Mouse (Mus musculus): ENCODE results near the gene Ccna1. TPM values are rescaled to one million over a fixed set of nuclear protein-coding genes. Genes with fewer than 3 reads are reported as not detected.

Gene Ccna1
- polyA plus RNA-seq, 1 experiment from 2014 or later: 2.0 TPM

DNA sequence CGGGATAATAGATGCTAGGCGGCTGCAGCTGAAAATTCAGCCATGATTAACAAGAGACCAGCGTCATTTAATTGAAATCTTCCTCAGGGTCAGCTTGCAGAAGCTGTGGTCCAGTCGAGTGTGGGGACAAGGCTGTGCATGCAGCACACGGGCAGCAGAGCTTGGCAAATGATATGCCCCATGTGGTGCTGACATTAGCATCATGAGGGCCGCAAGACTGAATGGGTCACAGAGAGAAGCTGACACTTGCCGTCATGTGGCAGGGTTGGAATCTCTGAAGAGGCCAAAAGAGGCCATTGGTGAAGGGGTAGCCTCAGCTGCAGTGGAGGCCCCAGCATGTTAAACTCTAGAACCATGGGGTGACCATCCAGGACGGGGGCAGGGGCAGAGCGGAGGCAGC lies 7.4 kb upstream of the Ccna1 start:
- Histone ChIP-seq H3K4me3 (no peak overlapping the region), H3K9me3 (no peaks in the 10 kb centered on the region), H3K27ac (no peak overlapping the region), H3K9ac (no peak overlapping the region), H3K36me3 (no peaks in the 10 kb centered on the region), H3K4me2 (replicated peaks) (no peak overlapping the region), H3K27me3 (replicated peaks) (no peaks in the 10 kb centered on the region), H3K4me1 (peaks cover 7% of the 10 kb centered on the region; the same call in 1 of the 2 replicates)
- ATAC-seq (ENCODE audit: low FRiP score, low read depth): no peak
- WGBS: 69% methylated on average over 9 of the region's 9 CpGs

DNA sequence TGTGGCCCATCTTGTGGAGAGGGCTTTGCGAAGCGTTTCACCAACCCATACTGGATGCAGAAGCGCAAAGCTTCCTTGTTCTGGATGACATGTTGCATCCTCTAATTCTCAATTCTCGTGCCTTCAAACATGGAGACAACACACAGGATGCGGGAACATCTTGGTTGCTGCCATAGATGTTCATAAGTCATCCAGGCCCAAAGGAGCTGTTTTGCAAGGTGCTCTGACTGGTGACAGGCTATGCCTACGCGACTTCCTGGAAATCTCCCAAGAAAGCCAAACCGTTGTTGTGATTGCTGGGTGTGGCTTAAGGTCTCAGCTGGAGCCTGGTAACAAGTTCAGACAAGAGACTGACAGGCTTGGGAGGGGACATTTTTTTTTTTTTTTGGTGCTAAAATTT lies 1.1 kb upstream of the Ccna1 start:
- peaks cover 22% of the 10 kb centered on the region for H3K27me3 ChIP-seq (replicated peaks)
- no peak overlapping the region for H3K9ac ChIP-seq
- no peak for ATAC-seq (ENCODE audit: low FRiP score, low read depth)
- no peaks in the 10 kb centered on the region for H3K9me3 ChIP-seq
- H3K27ac ChIP-seq: no peak overlapping the region
- 64% methylated on average over 8 of the region's 8 CpGs for WGBS
- no peak overlapping the region for H3K4me3 ChIP-seq
- peaks cover 11% of the 10 kb centered on the region for H3K4me1 ChIP-seq
- H3K36me3 ChIP-seq: no peaks in the 10 kb centered on the region
- no peak overlapping the region for H3K4me2 ChIP-seq (replicated peaks)

DNA sequence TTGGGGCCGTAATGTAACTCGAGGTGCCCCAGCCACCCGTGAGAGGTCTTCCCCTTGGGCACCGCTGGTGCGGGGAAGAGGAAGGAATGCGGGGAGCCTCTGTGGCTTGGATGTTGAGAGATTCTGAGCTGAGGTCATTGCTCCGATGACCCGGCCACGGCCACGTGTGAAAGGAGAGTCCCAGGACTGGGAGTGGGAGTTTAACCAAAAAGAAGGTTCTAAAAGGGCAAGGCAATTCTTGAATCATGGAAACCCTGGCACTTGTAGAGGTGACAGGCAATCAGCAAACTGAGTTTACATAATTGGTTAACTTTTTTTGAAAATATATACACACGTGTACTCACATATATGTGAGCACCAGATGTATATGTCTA lies 433 bp upstream of the Ccna1 start:
- peaks cover 11% of the 10 kb centered on the region for H3K4me1 ChIP-seq
- peak overlapping the region; percentile 59 for H3K4me3 ChIP-seq
- H3K9ac ChIP-seq: peak overlapping the region; percentile 64
- H3K36me3 ChIP-seq: no peaks in the 10 kb centered on the region
- ATAC-seq (ENCODE audit: low FRiP score, low read depth): no peak
- 7% methylated on average over 11 of the region's 11 CpGs for WGBS
- H3K27ac ChIP-seq: no peak overlapping the region
- peak overlapping the region; percentile 99 for H3K4me2 ChIP-seq (replicated peaks)
- H3K9me3 ChIP-seq: no peaks in the 10 kb centered on the region
- H3K27me3 ChIP-seq (replicated peaks): peaks cover 22% of the 10 kb centered on the region

DNA sequence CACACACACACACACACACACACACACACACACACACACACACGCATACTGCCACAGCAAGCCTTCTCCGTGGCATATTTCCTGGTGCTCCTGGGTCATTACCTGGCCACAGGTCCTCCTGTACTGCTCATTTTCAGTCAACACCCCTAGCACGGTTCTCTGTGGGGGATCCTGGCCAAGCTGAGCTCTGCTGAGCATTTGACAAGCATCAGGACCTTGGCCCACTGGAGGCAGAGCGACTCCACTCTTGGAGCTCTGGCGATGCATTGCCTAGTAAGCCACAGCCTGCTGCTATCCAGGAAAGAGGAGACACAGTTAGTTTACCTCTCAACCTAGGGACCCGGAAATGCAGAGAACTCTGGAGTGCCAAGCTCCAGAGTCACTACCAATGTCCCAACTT lies 1.1 kb downstream of the Ccna1 start:
- H3K9me3 ChIP-seq: no peaks in the 10 kb centered on the region
- H3K36me3 ChIP-seq: no peaks in the 10 kb centered on the region
- no peak overlapping the region for H3K9ac ChIP-seq
- ATAC-seq (ENCODE audit: low FRiP score, low read depth): peak; percentile 2; the same call in 1 of the 2 replicates
- 57% methylated on average over 6 of the region's 6 CpGs for WGBS
- no peak overlapping the region for H3K27ac ChIP-seq
- H3K27me3 ChIP-seq (replicated peaks): peaks cover 22% of the 10 kb centered on the region
- H3K4me1 ChIP-seq: peaks cover 11% of the 10 kb centered on the region
- H3K4me2 ChIP-seq (replicated peaks): peak overlapping the region; percentile 99
- no peak overlapping the region for H3K4me3 ChIP-seq

DNA sequence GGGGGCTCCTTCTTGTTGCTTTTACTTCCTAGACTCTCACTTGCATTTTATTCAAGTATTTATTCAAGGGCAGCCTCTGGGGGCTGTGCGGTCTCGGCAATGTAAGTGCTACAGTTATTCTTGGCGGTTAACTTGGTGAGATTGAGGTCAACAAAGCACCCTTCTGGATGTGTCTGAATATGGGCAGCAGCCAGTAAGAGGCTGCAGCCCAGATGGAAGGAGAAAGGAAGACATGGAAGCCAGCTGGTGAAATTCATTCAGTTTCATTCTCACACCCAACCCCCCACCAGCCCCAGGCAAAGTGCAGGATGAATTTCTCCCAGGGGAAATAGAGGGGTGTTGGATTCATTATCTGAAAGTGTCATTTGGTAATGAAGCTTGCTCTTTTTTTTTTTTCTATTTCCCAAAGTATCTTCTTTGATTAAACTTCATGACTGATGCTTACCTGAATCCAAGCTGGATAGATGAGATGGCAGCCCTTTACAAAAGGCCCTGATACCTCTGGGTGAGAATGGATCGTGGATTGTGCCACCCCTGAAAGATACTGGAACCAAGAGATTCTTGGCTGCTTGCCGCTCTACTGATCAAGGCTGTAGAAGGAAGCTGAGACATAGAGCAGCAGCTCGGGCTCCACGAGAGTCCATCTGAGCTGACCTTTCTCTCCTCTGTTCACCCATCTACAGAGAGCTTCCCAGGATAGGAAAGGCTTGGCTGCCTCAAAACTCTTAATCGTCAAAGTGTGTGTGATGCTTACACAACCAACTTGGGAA lies 10.5 kb downstream of the Ccna1 start:
- H3K27me3 ChIP-seq (replicated peaks): no peaks in the 10 kb centered on the region
- H3K9ac ChIP-seq: no peak overlapping the region
- H3K9me3 ChIP-seq: no peaks in the 10 kb centered on the region
- 0 out of 2 replicates have a peak, but pooled peaks have one; percentile 41 for ATAC-seq (ENCODE audit: low FRiP score, low read depth)
- 62% methylated on average over 8 of the region's 8 CpGs for WGBS
- no peak overlapping the region for H3K27ac ChIP-seq
- no peaks in the 10 kb centered on the region for H3K36me3 ChIP-seq
- H3K4me1 ChIP-seq: peaks cover 5% of the 10 kb centered on the region
- H3K4me2 ChIP-seq (replicated peaks): no peak overlapping the region
- no peak overlapping the region for H3K4me3 ChIP-seq

DNA sequence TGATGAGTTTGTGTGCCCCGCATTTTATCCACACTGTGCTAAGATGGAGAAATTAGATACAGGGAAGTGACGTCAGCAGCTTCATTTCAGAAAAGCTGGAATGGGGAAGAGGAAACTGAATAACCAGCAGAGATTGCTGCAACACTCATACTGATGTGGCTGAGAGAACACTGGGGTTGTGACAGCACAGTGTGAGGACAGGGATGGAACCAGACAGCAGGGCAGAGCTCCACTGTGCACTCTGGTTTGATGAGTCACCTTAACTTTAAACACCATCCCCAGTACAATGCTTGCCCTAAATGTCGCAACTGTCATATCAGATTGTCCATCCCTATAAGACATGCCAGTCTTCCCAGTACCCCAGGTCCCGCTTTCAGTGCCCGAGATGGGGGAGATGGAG lies 17.7 kb downstream of the Ccna1 start:
- no peak for ATAC-seq (ENCODE audit: low FRiP score, low read depth)
- no peak overlapping the region for H3K27ac ChIP-seq
- no peaks in the 10 kb centered on the region for H3K27me3 ChIP-seq (replicated peaks)
- H3K9ac ChIP-seq: no peak overlapping the region
- H3K4me3 ChIP-seq: no peak overlapping the region
- no peaks in the 10 kb centered on the region for H3K9me3 ChIP-seq
- no peak overlapping the region for H3K4me2 ChIP-seq (replicated peaks)
- WGBS: 87% methylated on average over 5 of the region's 5 CpGs
- no peaks in the 10 kb centered on the region for H3K36me3 ChIP-seq
- no peaks in the 10 kb centered on the region for H3K4me1 ChIP-seq

DNA sequence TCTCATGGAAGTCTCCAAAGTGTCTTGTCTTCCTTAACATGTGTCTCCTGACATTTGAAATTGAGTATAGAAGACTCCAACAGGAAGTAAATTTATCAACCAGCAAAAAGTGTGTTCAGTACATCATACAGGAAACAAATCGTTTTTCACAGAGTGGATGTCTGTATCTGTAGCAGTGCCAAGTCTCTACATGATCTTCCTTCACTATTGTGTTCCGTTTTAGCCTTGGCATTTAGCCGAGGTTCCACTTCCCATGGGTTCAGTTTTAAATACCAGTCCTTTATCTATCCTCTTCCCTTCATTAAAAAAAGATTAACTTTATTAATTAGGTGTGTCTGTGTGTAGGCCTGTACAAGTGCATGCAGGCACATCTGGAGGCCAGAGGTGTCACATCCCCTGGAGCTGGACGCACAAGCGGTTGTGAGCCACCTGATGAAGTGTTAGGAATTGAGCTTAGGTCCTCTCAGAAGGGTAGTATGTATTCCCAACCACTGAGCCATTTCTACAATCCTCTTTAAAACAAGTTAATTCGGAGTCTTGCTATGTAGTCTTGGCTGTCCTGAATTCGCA lies 27.9 kb downstream of the Ccna1 start:
- Histone ChIP-seq H3K4me3 (no peak overlapping the region), H3K4me2 (replicated peaks) (no peak overlapping the region), H3K36me3 (no peaks in the 10 kb centered on the region), H3K4me1 (no peaks in the 10 kb centered on the region), H3K9ac (no peak overlapping the region), H3K27ac (no peak overlapping the region), H3K9me3 (no peaks in the 10 kb centered on the region), H3K27me3 (replicated peaks) (no peaks in the 10 kb centered on the region)
- WGBS: 84% methylated on average over 7 of the region's 7 CpGs
- ATAC-seq (ENCODE audit: low FRiP score, low read depth): no peak

DNA sequence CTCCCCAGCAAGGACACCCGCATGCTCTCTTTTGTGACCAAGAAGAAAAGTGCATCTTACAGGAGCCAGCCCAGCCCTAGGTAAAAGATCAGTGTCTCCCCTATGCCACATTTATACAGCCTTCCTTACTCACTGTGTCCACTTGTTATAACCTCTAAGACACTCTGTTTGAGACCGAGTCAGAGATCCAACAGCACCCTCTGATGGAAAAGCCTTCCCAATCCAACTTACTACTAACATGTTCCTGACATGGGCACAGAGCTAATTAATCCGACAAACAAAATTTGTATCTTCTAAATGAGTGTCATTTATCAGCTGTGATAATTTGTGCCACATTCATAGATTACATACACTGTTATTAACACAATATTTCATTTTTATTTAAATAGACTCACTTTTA lies 29.8 kb downstream of the Ccna1 start:
- Histone ChIP-seq H3K4me2 (replicated peaks) (no peak overlapping the region), H3K9ac (no peak overlapping the region), H3K27me3 (replicated peaks) (no peaks in the 10 kb centered on the region), H3K9me3 (no peaks in the 10 kb centered on the region), H3K4me3 (no peak overlapping the region), H3K4me1 (no peaks in the 10 kb centered on the region), H3K27ac (no peak overlapping the region), H3K36me3 (no peaks in the 10 kb centered on the region)
- ATAC-seq (ENCODE audit: low FRiP score, low read depth): no peak
- WGBS: 84% methylated on average over 3 of the region's 3 CpGs

DNA sequence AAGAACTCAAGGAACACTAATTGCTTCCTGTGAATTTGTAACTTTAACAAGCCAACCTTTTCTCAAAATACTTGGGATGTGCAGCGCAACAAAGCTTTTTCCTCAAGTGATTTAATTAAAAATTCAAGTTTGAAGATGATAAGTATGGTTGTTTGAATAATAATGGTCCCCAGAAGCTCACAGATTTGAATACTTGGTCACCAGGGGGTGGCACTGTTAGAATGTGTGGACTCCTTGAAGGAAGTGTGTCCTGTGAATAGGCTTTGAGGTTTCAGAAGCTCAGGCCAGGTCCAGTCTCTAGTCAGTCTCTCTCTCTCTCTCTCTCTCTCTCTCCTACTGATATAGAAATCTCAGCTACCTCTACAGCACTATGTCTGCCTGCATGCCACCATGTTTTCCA lies 32.0 kb downstream of the Ccna1 start:
- no peak for ATAC-seq (ENCODE audit: low FRiP score, low read depth)
- no peaks in the 10 kb centered on the region for H3K4me1 ChIP-seq
- WGBS: 88% methylated on average over 1 of the region's 1 CpGs
- H3K4me2 ChIP-seq (replicated peaks): no peak overlapping the region
- no peak overlapping the region for H3K27ac ChIP-seq
- H3K27me3 ChIP-seq (replicated peaks): no peaks in the 10 kb centered on the region
- no peak overlapping the region for H3K9ac ChIP-seq
- H3K36me3 ChIP-seq: no peaks in the 10 kb centered on the region
- no peaks in the 10 kb centered on the region for H3K9me3 ChIP-seq
- no peak overlapping the region for H3K4me3 ChIP-seq

DNA sequence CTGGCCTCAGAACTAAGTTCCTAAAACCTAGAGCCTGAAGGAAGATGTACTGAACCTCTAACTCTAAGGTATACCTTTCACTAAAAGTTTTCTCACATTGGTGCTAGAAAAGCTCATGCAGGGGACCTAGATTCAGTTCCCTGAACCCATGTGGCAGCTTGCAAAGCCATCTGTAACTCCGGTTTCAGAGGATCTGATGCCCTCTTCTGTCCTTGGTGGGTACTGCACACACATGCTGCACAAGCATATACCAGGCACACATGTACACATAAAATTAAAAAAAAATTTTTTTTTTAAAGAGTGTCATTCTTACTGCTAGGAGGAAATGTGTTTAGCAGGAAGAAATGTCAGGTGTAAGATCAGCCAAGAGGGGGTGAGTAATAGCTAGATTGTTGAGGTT lies 33.1 kb downstream of the Ccna1 start:
- no peak overlapping the region for H3K4me3 ChIP-seq
- WGBS: 85% methylated on average over 1 of the region's 1 CpGs
- H3K27me3 ChIP-seq (replicated peaks): no peaks in the 10 kb centered on the region
- no peaks in the 10 kb centered on the region for H3K36me3 ChIP-seq
- H3K4me2 ChIP-seq (replicated peaks): no peak overlapping the region
- no peak overlapping the region for H3K9ac ChIP-seq
- no peak overlapping the region for H3K27ac ChIP-seq
- no peak for ATAC-seq (ENCODE audit: low FRiP score, low read depth)
- no peaks in the 10 kb centered on the region for H3K4me1 ChIP-seq
- H3K9me3 ChIP-seq: no peaks in the 10 kb centered on the region

DNA sequence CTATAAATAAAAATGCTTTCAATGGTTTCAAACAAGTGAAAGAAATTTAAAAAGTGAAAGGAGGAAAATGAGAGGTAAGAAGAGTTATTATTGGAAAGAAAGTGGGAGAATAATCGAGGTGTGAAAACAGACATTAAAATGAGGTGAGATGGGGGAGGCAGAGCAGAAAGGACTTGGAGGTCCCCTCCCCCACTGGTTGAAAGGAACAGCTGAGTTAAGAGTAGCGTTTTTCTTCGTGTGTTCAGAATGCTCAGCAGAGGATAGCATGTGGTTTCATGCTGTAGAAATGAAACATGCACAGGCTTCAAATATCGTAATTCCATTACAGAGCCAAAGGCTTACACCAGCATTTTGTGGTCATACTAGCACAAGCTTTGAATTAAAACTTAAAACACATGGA lies 42.8 kb downstream of the Ccna1 start:
- Histone ChIP-seq H3K9ac (no peak overlapping the region), H3K4me2 (replicated peaks) (no peak overlapping the region), H3K4me3 (no peak overlapping the region), H3K4me1 (no peaks in the 10 kb centered on the region), H3K27me3 (replicated peaks) (no peaks in the 10 kb centered on the region), H3K36me3 (no peaks in the 10 kb centered on the region), H3K9me3 (no peaks in the 10 kb centered on the region), H3K27ac (no peak overlapping the region)
- no peak for ATAC-seq (ENCODE audit: low FRiP score, low read depth)
- 71% methylated on average over 4 of the region's 4 CpGs for WGBS

DNA sequence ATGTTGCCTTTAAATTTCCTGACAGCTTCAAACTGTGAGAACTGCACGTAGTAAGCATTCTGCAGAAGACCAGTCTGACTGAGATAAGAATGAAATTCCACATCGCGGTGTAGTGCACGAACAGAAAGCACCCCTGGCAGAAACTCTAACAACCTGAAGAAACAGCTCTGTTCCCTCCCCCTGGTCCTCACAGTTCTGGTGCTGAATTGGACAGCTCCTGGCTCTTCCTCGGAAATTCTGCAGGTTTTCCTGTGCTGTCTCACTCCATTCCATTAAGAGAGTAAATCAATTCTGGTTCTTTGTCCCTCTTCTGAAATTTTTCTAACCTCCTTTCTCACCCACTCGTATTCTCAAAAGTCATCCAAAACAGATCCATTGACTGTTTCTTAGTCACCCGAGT lies 43.6 kb downstream of the Ccna1 start:
- H3K4me2 ChIP-seq (replicated peaks): no peak overlapping the region
- no peak overlapping the region for H3K27ac ChIP-seq
- no peak overlapping the region for H3K9ac ChIP-seq
- H3K4me1 ChIP-seq: no peaks in the 10 kb centered on the region
- no peaks in the 10 kb centered on the region for H3K36me3 ChIP-seq
- WGBS: 37% methylated on average over 7 of the region's 7 CpGs
- H3K27me3 ChIP-seq (replicated peaks): no peaks in the 10 kb centered on the region
- no peak overlapping the region for H3K4me3 ChIP-seq
- ATAC-seq (ENCODE audit: low FRiP score, low read depth): no peak
- H3K9me3 ChIP-seq: no peaks in the 10 kb centered on the region
